Mouse (Mus musculus) left cerebral cortex, adult 18-20 months (tissue): ENCODE measurements around the gene Npc1l1. TPM values are rescaled to one million over a fixed set of nuclear protein-coding genes. Genes with fewer than 3 reads are reported as not detected.

ENCODE experiments used
- DNase-seq, 2 experiments: peaks; one replicate each; pipeline ENCODE4 v3.0.0; 2021 to 2022; ENCODE audit warnings: low spot score in 2 of 2, mixed read lengths in 1 of 2
- total RNA-seq, 2 experiments: library from RNA; stranded (reverse); gene quantifications; 2 replicates each; pipeline ENCODE4 v1.2.3; 2021

The Npc1l1 gene
- total RNA-seq, 2 experiments from 2014 or later = 0.63 to 0.68 TPM

GRCm38 (mm10) chr11:6216834-6217233, 13.1 kb downstream of the Npc1l1 start:
- DNase-seq = no peak

DNA sequence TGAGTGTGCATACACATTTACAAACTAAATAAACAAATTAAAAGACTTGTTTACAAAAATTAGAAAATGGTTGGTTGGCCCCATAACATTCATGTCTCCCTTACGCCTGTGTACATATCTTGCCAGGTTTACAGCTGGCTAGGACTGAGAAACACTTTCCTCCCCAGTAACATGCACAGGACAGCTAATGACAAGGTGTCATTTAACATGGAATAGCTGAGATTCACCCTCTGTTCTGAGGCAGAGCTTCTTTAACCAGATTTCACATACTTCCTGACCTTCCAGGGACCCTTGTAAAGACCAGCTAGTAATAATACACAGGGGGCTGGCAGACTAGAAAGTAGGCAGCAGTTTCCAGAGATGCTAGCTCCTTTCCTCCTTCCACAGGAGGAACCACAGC, 21.8 kb downstream of the Npc1l1 start:
- no peak for DNase-seq

DNA sequence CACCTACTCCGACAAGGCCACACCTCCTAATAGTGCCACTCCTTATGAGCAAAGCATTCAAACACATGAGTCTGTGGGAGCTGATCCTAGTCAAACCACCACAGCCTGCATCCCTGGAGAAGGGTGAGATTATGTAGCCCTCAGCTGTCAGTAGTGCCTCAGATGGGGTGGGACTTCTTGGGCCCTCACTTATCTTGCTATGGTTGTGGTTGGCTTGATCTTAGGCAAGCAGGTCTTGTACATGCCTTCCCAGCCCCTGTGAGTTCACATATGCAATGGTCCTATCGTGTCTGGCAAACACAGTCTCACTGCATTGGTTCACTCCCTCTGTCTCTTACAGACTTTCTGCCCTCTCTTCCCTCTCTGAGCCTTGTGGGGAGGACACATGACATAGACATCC, 22.9 kb downstream of the Npc1l1 start:
- DNase-seq = no peak

DNA sequence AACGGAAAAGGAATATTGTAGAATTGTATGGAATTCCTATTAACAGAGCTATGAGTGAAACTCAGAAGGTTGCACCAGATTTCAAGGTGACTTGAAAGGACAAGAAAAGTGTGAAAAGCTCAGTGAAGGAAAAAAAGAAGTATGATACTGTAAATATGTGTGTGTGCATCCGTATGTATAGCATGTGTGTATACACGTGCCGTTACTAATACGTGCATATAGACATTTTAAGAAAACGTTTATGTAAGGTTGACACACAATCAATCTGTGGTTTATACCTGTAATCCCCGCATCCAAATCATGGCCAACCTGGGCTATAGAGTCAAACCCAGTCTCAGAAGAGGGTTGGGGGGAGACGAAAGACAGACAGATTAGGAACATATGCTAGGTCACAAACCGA, 29.4 kb downstream of the Npc1l1 start:
- no peak for DNase-seq

DNA sequence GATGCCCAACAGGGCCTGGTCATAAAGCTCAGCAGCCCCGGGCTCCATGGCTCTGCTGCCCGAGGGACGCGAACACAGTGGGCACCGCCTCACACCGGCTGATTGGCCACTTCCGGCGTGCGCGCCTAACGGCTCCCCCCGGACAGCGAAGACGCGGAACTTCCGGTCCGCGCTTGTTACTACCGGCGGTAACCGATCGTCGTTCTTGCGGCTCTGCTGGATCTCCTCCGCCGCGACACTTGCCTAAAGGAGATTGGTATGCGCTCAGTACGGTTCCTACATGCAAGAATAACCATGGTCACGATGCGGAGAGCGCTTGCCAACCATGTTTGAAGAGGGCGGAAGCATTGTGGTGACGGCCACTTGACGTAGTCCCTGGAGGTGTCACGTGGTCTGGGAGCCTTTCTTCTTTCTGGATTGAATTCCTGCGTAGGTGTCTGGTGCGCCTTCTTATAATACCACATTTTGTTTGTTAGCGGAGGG, 29.8 kb downstream of the Npc1l1 start, which contains the start of gene Nudcd3:
Nudcd3 (minus strand) TSS at position 329 of the 483 bp plus-strand sequence.
- peak; percentile 85 to 88 for DNase-seq

DNA sequence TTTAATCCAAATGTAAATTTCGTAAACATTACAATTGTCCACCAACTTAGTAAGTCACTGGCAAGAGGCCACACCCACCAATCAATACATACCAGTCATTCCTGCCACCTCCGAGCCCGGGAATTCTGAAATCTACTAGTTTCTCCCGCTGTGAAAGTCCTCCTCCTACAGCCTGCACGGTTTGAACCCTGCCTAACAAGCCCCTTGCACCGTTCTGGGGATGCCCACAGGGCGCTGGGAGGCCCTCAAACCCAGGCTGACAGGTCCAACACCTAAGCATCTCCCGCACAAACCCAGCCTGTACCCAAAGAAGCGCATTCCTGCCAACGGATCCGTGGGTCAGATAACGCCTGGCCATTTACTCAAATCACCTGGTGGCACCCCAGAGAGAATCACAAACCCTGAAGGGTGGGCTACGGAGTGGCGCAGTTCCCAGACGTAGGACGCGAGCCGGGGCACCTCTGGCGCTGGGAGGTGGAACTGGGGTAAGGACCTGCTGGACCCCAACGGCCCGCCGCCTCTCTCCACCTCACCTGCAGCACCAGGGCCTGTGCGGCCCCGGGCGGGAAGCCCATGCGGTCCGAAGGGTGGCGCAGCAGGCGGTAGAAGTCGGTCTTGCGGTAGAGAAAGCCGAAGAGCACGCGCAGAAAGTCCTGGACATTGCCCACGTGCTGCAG, 30.4 kb downstream of the Npc1l1 start, which contains the start of gene A730071L15Rik:
A730071L15Rik (plus strand) TSS at position 620 of the 677 bp plus-strand sequence.
- no peak for DNase-seq

GRCm38 (mm10) chr11:6198449-6198848, 31.5 kb downstream of the Npc1l1 start:
- no peak for DNase-seq

GRCm38 (mm10) chr11:6196780-6197179, 33.2 kb downstream of the Npc1l1 start:
- DNase-seq = no peak

DNA sequence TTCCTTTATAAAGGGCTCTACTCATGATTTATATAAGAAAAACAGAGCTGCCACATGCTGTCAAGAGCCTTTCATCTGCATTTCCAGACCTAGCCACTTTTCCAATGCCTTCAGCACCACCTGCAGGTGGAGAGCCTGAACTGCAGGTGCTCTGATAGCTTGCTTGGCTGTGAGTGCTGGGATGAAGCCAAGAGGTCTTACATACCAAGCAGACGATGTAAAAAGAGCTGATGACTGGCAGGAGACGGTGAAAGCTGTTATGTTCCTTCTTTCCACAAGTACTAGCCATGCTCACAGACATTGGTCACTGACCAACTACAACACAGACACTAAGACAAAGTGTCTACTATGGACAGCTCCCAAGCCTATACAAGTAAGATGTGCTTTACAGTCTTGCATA, 42.1 kb downstream of the Npc1l1 start:
- peak; percentile 94 to 96 for DNase-seq

GRCm38 (mm10) chr11:6187399-6187798, 42.5 kb downstream of the Npc1l1 start:
- no peak for DNase-seq

GRCm38 (mm10) chr11:6184202-6184935, 45.6 kb downstream of the Npc1l1 start:
- DNase-seq = no peak

GRCm38 (mm10) chr11:6183246-6183645, 46.7 kb downstream of the Npc1l1 start:
- DNase-seq = no peak

GRCm38 (mm10) chr11:6180811-6181399, 49.0 kb downstream of the Npc1l1 start:
- DNase-seq = no peak

- DNase-seq = peak; percentile 41 to 62
These were observed 50.7 kb downstream of the Npc1l1 start for GRCm38 (mm10) chr11:6179194-6179593.

DNA sequence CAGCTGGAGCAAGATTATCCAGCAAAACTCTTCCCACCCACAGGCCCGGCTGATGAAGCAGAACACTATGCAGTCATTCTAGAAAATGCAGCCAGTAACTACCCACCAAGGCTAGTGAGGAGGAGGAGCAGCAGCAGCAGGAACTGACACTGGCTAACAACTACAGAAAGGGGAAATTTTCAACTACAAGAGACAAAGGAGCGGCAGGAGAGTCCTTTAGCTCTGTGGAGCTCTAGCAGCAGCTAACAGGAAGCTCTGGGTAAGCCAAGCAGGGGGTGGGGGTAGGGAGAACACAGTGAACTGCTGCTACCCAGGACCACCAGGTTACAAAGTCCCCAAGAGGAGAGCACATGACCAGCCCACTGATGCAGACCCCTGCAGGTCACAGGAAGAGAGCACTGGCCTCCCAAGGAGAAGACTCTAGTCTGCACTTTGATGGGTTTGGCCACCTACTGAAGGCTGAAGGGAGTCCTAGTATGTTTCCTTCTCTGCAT, 51.2 kb downstream of the Npc1l1 start:
- DNase-seq = peak; percentile 50 to 72

DNA sequence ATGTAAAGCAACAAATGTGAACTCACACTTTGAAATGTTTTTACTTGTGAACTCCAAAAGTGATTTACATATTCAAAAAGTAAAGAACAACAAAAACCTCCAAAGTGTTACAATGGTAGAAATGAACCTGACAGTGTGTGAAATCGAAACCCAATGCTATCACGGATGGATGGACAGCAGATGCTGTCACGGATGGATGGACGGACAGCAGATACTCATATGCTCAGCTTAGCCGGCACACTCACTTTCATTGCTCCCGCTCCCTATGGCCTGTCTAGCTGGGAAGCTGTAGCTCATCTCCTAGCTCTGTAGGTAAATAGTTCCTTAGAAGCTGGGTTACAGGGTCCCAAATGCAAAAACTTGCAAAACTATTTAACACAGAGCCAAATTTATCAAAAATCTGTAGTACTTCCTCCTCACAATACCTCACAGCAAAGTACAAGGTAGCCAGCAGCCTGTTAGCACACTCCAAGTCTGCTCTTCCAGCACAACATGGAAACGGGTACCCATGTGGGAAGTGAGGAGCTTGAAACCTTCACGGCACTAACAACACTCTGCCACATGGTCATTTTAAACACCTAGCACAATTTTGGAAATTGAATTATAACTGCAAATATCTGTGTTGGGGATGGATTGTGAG, 52.0 kb downstream of the Npc1l1 start:
- no peak for DNase-seq

- DNase-seq = no peak
These were observed 54.4 kb downstream of the Npc1l1 start for GRCm38 (mm10) chr11:6175506-6175905.

DNA sequence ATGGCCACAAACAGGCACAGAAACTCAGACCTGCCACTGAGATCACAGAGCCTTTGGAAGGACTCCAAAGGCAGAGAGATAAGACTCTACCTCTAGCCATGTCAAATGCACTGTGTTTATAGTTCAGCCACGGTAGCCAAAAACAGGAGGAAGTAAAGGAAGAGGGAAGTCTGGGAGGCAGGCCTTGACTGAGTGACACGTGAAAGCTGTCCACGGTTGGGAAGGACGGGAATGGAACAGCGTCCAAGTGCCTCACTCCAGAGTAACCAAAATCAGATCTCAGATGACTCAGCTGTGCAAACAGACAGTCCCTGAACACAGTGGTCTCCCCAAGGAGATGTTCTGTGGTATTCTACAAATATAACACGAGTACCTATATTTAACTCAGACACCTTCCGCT, 55.2 kb downstream of the Npc1l1 start:
- DNase-seq = peak; percentile 47 to 53

GRCm38 (mm10) chr11:6169041-6169663, 60.8 kb downstream of the Npc1l1 start:
- no peak for DNase-seq

DNA sequence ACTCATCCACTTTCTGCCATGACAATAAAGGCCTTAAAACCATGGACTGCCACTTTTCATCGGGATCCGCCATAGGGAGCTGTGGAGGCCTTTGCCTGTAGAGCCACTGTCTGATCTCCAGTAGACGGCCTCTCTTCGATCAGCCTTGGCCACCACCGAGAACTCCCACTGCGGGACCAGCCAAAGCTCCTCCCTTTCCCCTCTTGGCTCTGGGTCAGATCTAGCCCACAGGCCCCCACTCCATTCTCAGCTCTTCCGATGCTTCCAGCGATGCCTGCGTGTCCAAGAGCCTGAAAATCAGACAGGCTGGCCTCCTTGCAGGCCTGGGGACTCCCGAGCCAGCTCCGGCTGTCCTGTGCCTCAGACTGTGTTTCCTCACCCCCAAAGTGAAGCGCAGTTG, 63.6 kb downstream of the Npc1l1 start:
- DNase-seq = no peak
